Mouse (Mus musculus): ENCODE measurements around the gene Speer4f1. TPM values are rescaled to one million over a fixed set of nuclear protein-coding genes. Genes with fewer than 3 reads are reported as not detected.
"Not testable (repeated sequence)": the region's sequence is repeated elsewhere in the genome, so short reads cannot be mapped to it uniquely, and the experiment has no call there.

The Speer4f1 gene
- not detected for total RNA-seq (2021)
- long read RNA-seq, experiment 1 = 0 reads
- long read RNA-seq, experiment 2 = 0 reads

- not testable (repeated sequence) for DNase-seq (ENCODE audit: low spot score in 2 of 2)
Measured at GRCm38 (mm10) chr5:17475798-17476197, at the start of gene Speer4f1. Gene Speer4f1 (plus strand): TSS chr5:17476098.

GRCm38 (mm10) chr5:17426930-17427329 is 49.0 kb upstream of the Speer4f1 start:
- no peak for DNase-seq (ENCODE audit: low spot score in 2 of 2)

DNA sequence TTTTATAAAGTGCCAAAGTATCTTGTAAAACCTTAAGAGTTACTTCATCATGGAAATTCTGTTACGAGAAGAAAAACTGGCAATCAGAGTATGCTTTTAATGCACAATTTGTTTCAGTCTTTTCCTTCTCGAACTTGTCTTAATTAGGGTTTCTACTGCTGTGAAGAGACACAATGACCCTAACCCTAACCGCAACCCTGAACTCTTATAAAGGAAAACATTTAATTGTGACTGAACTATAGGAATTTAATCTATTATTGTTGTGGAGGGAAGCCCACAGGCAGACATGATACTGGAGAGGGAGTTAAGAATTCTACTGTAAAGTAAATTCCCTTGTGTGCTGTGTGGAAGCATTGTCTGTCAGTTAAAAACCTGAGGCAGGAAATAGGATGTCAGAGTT is 41.2 kb upstream of the Speer4f1 start:
- DNase-seq (ENCODE audit: low spot score in 2 of 2) = no peak

- no peak for DNase-seq (ENCODE audit: low spot score in 2 of 2)
Measured at GRCm38 (mm10) chr5:17436209-17436608, 39.7 kb upstream of the Speer4f1 start.

DNA sequence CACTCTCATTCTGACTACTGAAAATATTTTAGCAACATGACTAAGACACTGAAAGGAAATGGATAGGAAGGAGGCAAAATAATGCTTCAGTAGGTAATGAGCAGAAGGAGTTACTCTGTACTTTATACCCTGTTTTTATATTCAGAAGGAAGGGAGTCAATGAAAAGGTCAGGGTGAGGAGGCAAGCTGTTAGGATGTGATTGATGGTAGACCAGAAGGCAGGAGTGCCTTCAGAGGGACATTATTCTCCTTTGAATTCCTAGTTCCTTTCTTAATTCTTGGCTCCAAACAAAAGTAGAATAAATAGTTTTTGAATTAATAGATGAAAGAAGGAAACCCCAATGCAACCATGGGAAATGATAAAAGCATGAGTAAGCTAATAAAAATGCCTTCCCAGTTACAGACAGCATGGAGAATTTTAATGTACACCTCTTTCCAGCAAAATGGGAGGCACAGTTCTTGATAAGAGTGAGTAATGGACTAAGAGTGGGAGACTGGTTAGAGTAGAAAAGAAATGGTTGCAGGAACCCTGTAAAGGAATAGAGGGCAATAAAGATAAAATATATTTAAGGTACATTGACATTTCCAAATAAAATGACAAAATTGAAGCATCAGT is 36.3 kb upstream of the Speer4f1 start:
- DNase-seq (ENCODE audit: low spot score in 2 of 2) = no peak

- no peak for DNase-seq (ENCODE audit: low spot score in 2 of 2)
Measured at GRCm38 (mm10) chr5:17454059-17454458, 21.8 kb upstream of the Speer4f1 start.

DNA sequence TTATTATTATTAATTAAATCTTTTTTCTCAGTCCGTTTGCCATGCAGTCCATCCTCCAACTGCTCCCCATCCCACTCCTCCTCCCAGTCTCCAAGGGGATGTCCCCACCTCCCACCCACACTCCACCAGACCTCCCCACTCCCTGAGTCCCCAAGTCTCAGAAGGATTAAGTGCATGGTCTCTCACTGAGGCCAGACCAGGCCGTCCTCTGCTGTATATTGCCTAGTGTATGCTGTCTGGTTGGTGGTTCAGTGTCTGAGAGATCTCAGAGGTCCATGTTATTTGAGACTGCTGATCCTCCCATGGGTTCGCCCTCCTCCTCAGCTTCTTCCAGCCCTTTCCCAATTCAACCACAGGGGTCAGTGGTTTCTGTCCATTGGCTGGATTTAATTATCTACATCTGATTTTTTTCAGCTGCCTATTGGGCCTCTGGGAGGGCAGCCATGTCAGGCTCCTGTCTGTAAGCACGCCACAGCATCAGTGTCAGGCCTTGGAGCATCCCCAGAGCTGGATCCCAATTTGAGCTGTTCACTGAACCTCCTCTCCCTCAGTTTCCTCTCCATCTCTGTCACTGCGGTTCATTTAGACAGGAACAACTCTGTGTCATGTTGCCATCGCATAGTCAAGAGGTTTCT is 20.8 kb upstream of the Speer4f1 start:
- DNase-seq (ENCODE audit: low spot score in 2 of 2) = no peak

- DNase-seq (ENCODE audit: low spot score in 2 of 2) = no peak
Measured at GRCm38 (mm10) chr5:17456671-17457070, 19.2 kb upstream of the Speer4f1 start.

GRCm38 (mm10) chr5:17468120-17468519 is 7.8 kb upstream of the Speer4f1 start:
- not testable (repeated sequence) for DNase-seq (ENCODE audit: low spot score in 2 of 2)

- DNase-seq (ENCODE audit: low spot score in 2 of 2) = no peak
Measured at GRCm38 (mm10) chr5:17476476-17476875, 578 bp downstream of the Speer4f1 start.

DNA sequence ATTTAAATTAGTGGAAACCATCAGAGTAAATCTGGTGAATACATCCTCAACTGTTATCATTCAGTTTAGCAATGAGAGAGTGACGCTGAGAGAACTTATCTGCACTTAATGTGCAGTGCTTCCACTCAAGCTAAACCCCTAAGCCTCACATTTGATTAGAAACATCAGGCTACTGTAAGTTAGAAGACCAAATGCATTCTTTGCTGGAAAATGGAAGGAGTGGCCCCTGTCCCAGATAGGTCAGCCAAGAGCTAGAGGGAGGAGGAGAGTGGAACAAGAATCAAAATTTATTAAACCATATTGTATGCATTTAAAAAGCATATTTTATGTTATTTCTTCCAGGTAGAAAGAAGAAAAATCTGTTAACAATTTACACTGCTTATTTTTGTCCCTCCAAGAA is 14.0 kb downstream of the Speer4f1 start:
- DNase-seq (ENCODE audit: low spot score in 2 of 2) = no peak

- DNase-seq (ENCODE audit: low spot score in 2 of 2) = no peak
Measured at GRCm38 (mm10) chr5:17495616-17496015, 19.7 kb downstream of the Speer4f1 start.

GRCm38 (mm10) chr5:17496650-17497049 is 20.8 kb downstream of the Speer4f1 start:
- no peak for DNase-seq (ENCODE audit: low spot score in 2 of 2)

GRCm38 (mm10) chr5:17499873-17500329 is 24.0 kb downstream of the Speer4f1 start:
- no peak for DNase-seq (ENCODE audit: low spot score in 2 of 2)

- no peak for DNase-seq (ENCODE audit: low spot score in 2 of 2)
Measured at GRCm38 (mm10) chr5:17500866-17501265, 25.0 kb downstream of the Speer4f1 start.

GRCm38 (mm10) chr5:17505540-17505939 is 29.6 kb downstream of the Speer4f1 start:
- no peak for DNase-seq (ENCODE audit: low spot score in 2 of 2)

- DNase-seq (ENCODE audit: low spot score in 2 of 2) = no peak
Measured at GRCm38 (mm10) chr5:17508038-17508437, 32.1 kb downstream of the Speer4f1 start.

Other genes starting within 250 kb of the Speer4f1 start
- gene Speer4f2, start 102.9 kb upstream of the Speer4f1 start, total RNA-seq (2021) = not detected
- gene Sema3c, start 98.2 kb downstream of the Speer4f1 start, total RNA-seq (2021) = 100 to 1,000 TPM; 165 to 183 TPM

Data from gastrocnemius, postnatal 4 days (tissue).